Mouse (Mus musculus) kidney, adult 2 months (tissue): ENCODE measurements around the gene Becn1.
A peak's percentile ranks its signal among the peaks of the same experiment; 100 is the strongest.

ENCODE experiments used
- CTCF ChIP-seq: fragments of 200-500 bp; conservative IDR thresholded peaks from 2 replicates; pipeline ENCODE4 v1.5.1; 2011; ENCODE audit warnings: low read depth, mild to moderate bottlenecking, control low read depth, low read length, moderate library complexity, mixed read lengths; ENCODE audit not compliant: insufficient read depth, insufficient read length
- POLR2A ChIP-seq: fragments of 200-500 bp; IDR thresholded peaks from one replicate; pipeline ENCODE4 v1.6.1; 2011; ENCODE audit warnings: low read depth, low read length, control low read depth

- TF ChIP-seq POLR2A (no peak), CTCF (peak; percentile 57)
Measured at GRCm38 (mm10) chr11:101335685-101336084, 33.6 kb upstream of the Becn1 start.
